Mouse (Mus musculus) ES-E14 (cell line): ENCODE measurements around the gene Fam90a1b.

Experiments
- MAFK ChIP-seq: IDR thresholded peaks from 2 replicates; pipeline ENCODE4 v1.6.1; 2014; ENCODE audit warnings: mild to moderate bottlenecking, low read depth, low read length, inconsistent platforms; ENCODE audit not compliant: insufficient read depth
- ZC3H11A ChIP-seq: IDR thresholded peaks from 2 replicates; pipeline ENCODE4 v1.6.1; 2012; ENCODE audit warnings: low read depth, mild to moderate bottlenecking, inconsistent platforms, low read length, borderline replicate concordance
- ZNF384 ChIP-seq: IDR thresholded peaks from 2 replicates; pipeline ENCODE4 v1.6.1; 2012; ENCODE audit warnings: low read depth, low read length, inconsistent platforms

DNA sequence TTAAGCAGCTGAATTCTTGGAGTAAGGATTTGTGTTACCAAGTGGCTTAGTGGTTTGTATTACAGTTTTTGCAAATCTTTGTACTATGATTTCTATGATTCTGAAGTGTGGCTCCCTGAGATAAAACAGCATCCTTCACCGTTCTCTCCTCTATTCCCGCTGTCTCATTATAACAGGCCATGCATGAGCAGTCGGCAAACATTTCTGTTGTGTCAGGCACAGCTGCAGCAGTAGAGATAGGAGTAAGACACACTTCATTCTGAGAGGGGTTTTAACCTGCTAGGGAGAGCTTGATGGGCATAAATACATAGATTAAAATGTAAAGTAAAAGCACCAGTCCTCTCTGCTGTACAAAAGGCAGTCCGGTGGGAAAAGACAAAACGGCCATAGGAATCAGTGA, 12.2 kb upstream of the Fam90a1b start:
- no peak for TF ChIP-seq ZC3H11A
- no peak for TF ChIP-seq ZNF384
- TF ChIP-seq MAFK: no peak
